Mouse (Mus musculus): ENCODE measurements around the gene Tmem114.

The Tmem114 gene

GRCm38 (mm10) chr16:8424971-8425330 lies at the start of gene Tmem114:
Gene Tmem114, minus strand, starts transcription at chr16:8425136.
- no peak for DNase-seq (ENCODE audit: low spot score)

- DNase-seq (ENCODE audit: low spot score), result peak; percentile 62
Observed at GRCm38 (mm10) chr16:8470603-8471481, 45.9 kb upstream of the Tmem114 start, which contains the start of gene Mettl22. Gene Mettl22, plus strand, starts transcription at chr16:8470788.

- DNase-seq (ENCODE audit: low spot score), result no peak
Observed at GRCm38 (mm10) chr16:8470132-8470531, 45.2 kb upstream of the Tmem114 start.

- DNase-seq (ENCODE audit: low spot score), result no peak
Observed at GRCm38 (mm10) chr16:8459098-8459497, 34.2 kb upstream of the Tmem114 start.

GRCm38 (mm10) chr16:8458391-8458790 lies 33.5 kb upstream of the Tmem114 start:
- DNase-seq (ENCODE audit: low spot score), result no peak

- DNase-seq (ENCODE audit: low spot score), result peak; percentile 1
Observed at GRCm38 (mm10) chr16:8455221-8455620, 30.3 kb upstream of the Tmem114 start.

GRCm38 (mm10) chr16:8453301-8453700 lies 28.4 kb upstream of the Tmem114 start:
- no peak for DNase-seq (ENCODE audit: low spot score)

- DNase-seq (ENCODE audit: low spot score), result no peak
Observed at GRCm38 (mm10) chr16:8446256-8446655, 21.3 kb upstream of the Tmem114 start.

- DNase-seq (ENCODE audit: low spot score), result no peak
Observed at GRCm38 (mm10) chr16:8444911-8445310, 20.0 kb upstream of the Tmem114 start.

GRCm38 (mm10) chr16:8432616-8433015 lies 7.7 kb upstream of the Tmem114 start:
- DNase-seq (ENCODE audit: low spot score), result peak; percentile 5

- no peak for DNase-seq (ENCODE audit: low spot score)
Observed at GRCm38 (mm10) chr16:8429531-8429930, 4.6 kb upstream of the Tmem114 start.

GRCm38 (mm10) chr16:8425736-8426135 lies 800 bp upstream of the Tmem114 start:
- no peak for DNase-seq (ENCODE audit: low spot score)

- no peak for DNase-seq (ENCODE audit: low spot score)
Observed at GRCm38 (mm10) chr16:8424161-8424970, 570 bp downstream of the Tmem114 start.

GRCm38 (mm10) chr16:8423626-8424114 lies 1.3 kb downstream of the Tmem114 start:
- no peak for DNase-seq (ENCODE audit: low spot score)

- DNase-seq (ENCODE audit: low spot score), result no peak
Observed at GRCm38 (mm10) chr16:8420842-8421241, 4.1 kb downstream of the Tmem114 start.

- no peak for DNase-seq (ENCODE audit: low spot score)
Observed at GRCm38 (mm10) chr16:8420381-8420780, 4.6 kb downstream of the Tmem114 start.

GRCm38 (mm10) chr16:8419666-8420065 lies 5.3 kb downstream of the Tmem114 start:
- no peak for DNase-seq (ENCODE audit: low spot score)

- DNase-seq (ENCODE audit: low spot score), result no peak
Observed at GRCm38 (mm10) chr16:8418126-8418525, 6.8 kb downstream of the Tmem114 start.

GRCm38 (mm10) chr16:8417011-8417720 lies 7.8 kb downstream of the Tmem114 start:
- DNase-seq (ENCODE audit: low spot score), result no peak

GRCm38 (mm10) chr16:8415996-8416395 lies 8.9 kb downstream of the Tmem114 start:
- DNase-seq (ENCODE audit: low spot score), result no peak

- DNase-seq (ENCODE audit: low spot score), result no peak
Observed at GRCm38 (mm10) chr16:8413441-8413840, 11.5 kb downstream of the Tmem114 start.

- no peak for DNase-seq (ENCODE audit: low spot score)
Observed at GRCm38 (mm10) chr16:8412213-8412612, 12.7 kb downstream of the Tmem114 start.
